Mouse (Mus musculus) small intestine, adult 2 months (tissue): ENCODE data around the gene Arxes2.

Experiments
- CTCF ChIP-seq: fragments of 200-500 bp; IDR thresholded peaks from 2 replicates; pipeline ENCODE4 v1.5.1; 2012; ENCODE audit warnings: low read depth, mild to moderate bottlenecking, control low read depth, inconsistent platforms, low read length, moderate library complexity, mixed read lengths; ENCODE audit not compliant: insufficient replicate concordance, insufficient read length; ENCODE audit errors: extremely low read depth
- POLR2A ChIP-seq: fragments of 200-500 bp; IDR thresholded peaks from 2 replicates; pipeline ENCODE4 v1.6.1; 2012; ENCODE audit warnings: low read depth, mild to moderate bottlenecking, control low read depth, inconsistent platforms, low read length, moderate library complexity

- TF ChIP-seq CTCF: peak; percentile 21; the same call in 1 of the 2 replicates
- no peak for TF ChIP-seq POLR2A
Measured at GRCm38 (mm10) chrX:135975226-135975552, 18.4 kb upstream of the Arxes2 start.
